Mouse (Mus musculus): ENCODE results near the gene Morn4. TPM values are rescaled to one million over a fixed set of nuclear protein-coding genes. Genes with fewer than 3 reads are reported as not detected.

The Morn4 gene
- total RNA-seq (2014; rRNA removed) (42.9 and 48.5 TPM in 2 replicates), polyA plus RNA-seq (2015; fragmentation: Nextera tagmentation; extraction: Ambion mirVana) (98.0 and 108 TPM in 2 replicates)

GRCm38 (mm10) chr19:42086166-42086565 is at the start of gene Morn4:
TSS of gene Morn4 (minus strand) at chr19:42086357.
- DNase-seq (ENCODE audit: low spot score): peak; percentile 96
- under 1% methylated on average over 21 of the region's 21 CpGs for WGBS
- Histone ChIP-seq H3K4me1 (ENCODE audit: insufficient read depth, low read length) (peaks cover 6% of the 10 kb centered on the region), H3K9ac (replicated peaks; ENCODE audit: low read length) (peak within 1 kb of the TSS; percentile 71), H3K9me3 (ENCODE audit: low read length) (no peaks in the 10 kb centered on the region), H3K36me3 (ENCODE audit: insufficient read depth, low read length) (no peaks in the 10 kb centered on the region), H3K27me3 (ENCODE audit: insufficient read depth, low read length) (no peaks in the 10 kb centered on the region), H3K4me2 (ENCODE audit: low read depth, low read length) (peak within 1 kb of the TSS; percentile 86), H3K27ac (peak within 1 kb of the TSS; percentile 72; the same call in 1 of the 2 replicates), H3K4me3 (ENCODE audit: low read length) (peak within 1 kb of the TSS; percentile 58)
- TF ChIP-seq CTCF (IDR thresholded peaks at IDR 0.05; ENCODE audit: low read depth): no peak
- peak; percentile 87 for ATAC-seq

GRCm38 (mm10) chr19:42135070-42135469 is 48.9 kb upstream of the Morn4 start:
- H3K4me2 ChIP-seq (ENCODE audit: low read depth, low read length): no peak overlapping the region
- no peaks in the 10 kb centered on the region for H3K27me3 ChIP-seq (ENCODE audit: insufficient read depth, low read length)
- no peak overlapping the region for H3K4me3 ChIP-seq (ENCODE audit: low read length)
- no peak overlapping the region for H3K27ac ChIP-seq
- ATAC-seq (no peak), DNase-seq (ENCODE audit: low spot score) (no peak)
- H3K36me3 ChIP-seq (ENCODE audit: insufficient read depth, low read length): no peaks in the 10 kb centered on the region
- H3K4me1 ChIP-seq (ENCODE audit: insufficient read depth, low read length): peaks cover under 1% of the 10 kb centered on the region; the same call in 1 of the 2 replicates
- no peak overlapping the region for H3K9ac ChIP-seq (replicated peaks; ENCODE audit: low read length)
- TF ChIP-seq CTCF (IDR thresholded peaks at IDR 0.05; ENCODE audit: low read depth): no peak
- H3K9me3 ChIP-seq (ENCODE audit: low read length): no peaks in the 10 kb centered on the region

GRCm38 (mm10) chr19:42131101-42131500 is 44.9 kb upstream of the Morn4 start:
- Histone ChIP-seq H3K9ac (replicated peaks; ENCODE audit: low read length) (no peak overlapping the region), H3K4me3 (ENCODE audit: low read length) (no peak overlapping the region), H3K4me2 (ENCODE audit: low read depth, low read length) (no peak overlapping the region), H3K4me1 (ENCODE audit: insufficient read depth, low read length) (peaks cover 19% of the 10 kb centered on the region), H3K27ac (no peak overlapping the region), H3K9me3 (ENCODE audit: low read length) (no peaks in the 10 kb centered on the region), H3K36me3 (ENCODE audit: insufficient read depth, low read length) (no peaks in the 10 kb centered on the region), H3K27me3 (ENCODE audit: insufficient read depth, low read length) (no peaks in the 10 kb centered on the region)
- DNase-seq (ENCODE audit: low spot score): no peak
- WGBS: 76% methylated on average over 5 of the region's 5 CpGs
- TF ChIP-seq CTCF (IDR thresholded peaks at IDR 0.05; ENCODE audit: low read depth): no peak
- ATAC-seq: no peak

- TF ChIP-seq CTCF (IDR thresholded peaks at IDR 0.05; ENCODE audit: low read depth): no peak
- Histone ChIP-seq H3K9ac (replicated peaks; ENCODE audit: low read length) (no peak overlapping the region), H3K9me3 (ENCODE audit: low read length) (no peaks in the 10 kb centered on the region), H3K4me2 (ENCODE audit: low read depth, low read length) (no peak overlapping the region), H3K4me3 (ENCODE audit: low read length) (no peak overlapping the region), H3K4me1 (ENCODE audit: insufficient read depth, low read length) (peaks cover 19% of the 10 kb centered on the region), H3K27me3 (ENCODE audit: insufficient read depth, low read length) (no peaks in the 10 kb centered on the region), H3K27ac (peak overlapping the region; percentile 27; the same call in 1 of the 2 replicates), H3K36me3 (ENCODE audit: insufficient read depth, low read length) (no peaks in the 10 kb centered on the region)
- DNase-seq (ENCODE audit: low spot score) (no peak), ATAC-seq (no peak)
- WGBS: 38% methylated on average over 3 of the region's 3 CpGs
These were observed 44.1 kb upstream of the Morn4 start for GRCm38 (mm10) chr19:42130294-42130606.

GRCm38 (mm10) chr19:42129509-42130293 is 43.5 kb upstream of the Morn4 start:
- ATAC-seq: peak; percentile 15; the same call in 1 of the 2 replicates

DNA sequence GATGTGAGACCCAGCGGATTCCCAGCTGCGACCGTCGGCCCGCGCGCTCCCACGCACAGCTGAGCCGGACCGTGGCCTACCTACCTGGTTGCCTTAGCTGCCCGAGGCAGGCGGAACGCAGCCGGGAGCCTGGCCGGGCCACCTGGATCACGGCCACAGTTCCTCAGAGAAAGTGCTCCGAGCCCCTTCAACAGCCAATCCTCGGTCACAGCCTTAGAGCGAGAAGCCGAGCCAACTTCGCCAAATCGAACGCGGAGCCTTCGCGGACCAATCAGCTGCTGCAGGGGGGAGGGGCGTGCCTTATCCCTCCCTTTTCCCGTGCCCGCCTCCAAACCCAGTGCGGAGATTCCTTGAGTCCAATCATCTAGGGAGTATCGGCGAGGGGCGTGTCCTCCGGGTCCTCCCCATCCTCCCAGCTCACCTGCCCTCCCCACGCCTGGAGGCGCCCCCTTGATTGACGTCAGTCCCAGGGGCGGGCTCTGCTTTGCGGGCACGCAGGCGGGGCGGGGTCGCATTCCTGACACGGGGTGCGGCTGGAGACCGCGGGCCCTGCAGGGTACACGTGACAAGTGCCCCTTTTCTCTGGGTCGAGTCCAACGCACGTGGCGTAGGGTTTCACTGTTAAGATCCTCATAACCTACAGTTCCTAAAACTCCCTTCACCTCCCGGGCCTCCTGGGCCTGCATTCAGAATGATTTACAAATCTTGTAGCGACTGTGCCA is 42.8 kb upstream of the Morn4 start, which contains the start of gene Avpi1:
Gene Avpi1 (minus strand): TSS at position 273 of the 722 bp plus-strand sequence.
- ATAC-seq (peak; percentile 96), DNase-seq (ENCODE audit: low spot score) (peak; percentile 97)
- peak within 1 kb of the TSS; percentile 28; the same call in 1 of the 2 replicates for H3K27ac ChIP-seq
- TF ChIP-seq CTCF (IDR thresholded peaks at IDR 0.05; ENCODE audit: low read depth): no peak
- peak within 1 kb of the TSS; percentile 100 for H3K4me2 ChIP-seq (ENCODE audit: low read depth, low read length)
- H3K4me1 ChIP-seq (ENCODE audit: insufficient read depth, low read length): peaks cover 19% of the 10 kb centered on the region
- H3K9me3 ChIP-seq (ENCODE audit: low read length): no peaks in the 10 kb centered on the region
- H3K9ac ChIP-seq (replicated peaks; ENCODE audit: low read length): peak within 1 kb of the TSS; percentile 64
- no peaks in the 10 kb centered on the region for H3K36me3 ChIP-seq (ENCODE audit: insufficient read depth, low read length)
- H3K4me3 ChIP-seq (ENCODE audit: low read length): peak within 1 kb of the TSS; percentile 57
- H3K27me3 ChIP-seq (ENCODE audit: insufficient read depth, low read length): no peaks in the 10 kb centered on the region
- under 1% methylated on average over 45 of the region's 54 CpGs for WGBS

More at GRCm38 (mm10) chr19:42129509-42130293, 43.5 kb upstream of the Morn4 start:
- H3K9ac ChIP-seq (replicated peaks; ENCODE audit: low read length): no peak overlapping the region
- peak overlapping the region; percentile 27; the same call in 1 of the 2 replicates for H3K27ac ChIP-seq
- peak overlapping the region; percentile 57 for H3K4me3 ChIP-seq (ENCODE audit: low read length)
- H3K4me2 ChIP-seq (ENCODE audit: low read depth, low read length): peak overlapping the region; percentile 100
- H3K9me3 ChIP-seq (ENCODE audit: low read length): no peaks in the 10 kb centered on the region
- TF ChIP-seq CTCF (IDR thresholded peaks at IDR 0.05; ENCODE audit: low read depth): no peak
- WGBS: 10% methylated on average over 14 of the region's 14 CpGs
- peaks cover 19% of the 10 kb centered on the region for H3K4me1 ChIP-seq (ENCODE audit: insufficient read depth, low read length)
- no peak for DNase-seq (ENCODE audit: low spot score)
- no peaks in the 10 kb centered on the region for H3K36me3 ChIP-seq (ENCODE audit: insufficient read depth, low read length)
- H3K27me3 ChIP-seq (ENCODE audit: insufficient read depth, low read length): no peaks in the 10 kb centered on the region

Data from hindbrain, postnatal 0 days (tissue).